ENCODE assay signal across 8 mouse cellular contexts in the genomic region with DNA sequence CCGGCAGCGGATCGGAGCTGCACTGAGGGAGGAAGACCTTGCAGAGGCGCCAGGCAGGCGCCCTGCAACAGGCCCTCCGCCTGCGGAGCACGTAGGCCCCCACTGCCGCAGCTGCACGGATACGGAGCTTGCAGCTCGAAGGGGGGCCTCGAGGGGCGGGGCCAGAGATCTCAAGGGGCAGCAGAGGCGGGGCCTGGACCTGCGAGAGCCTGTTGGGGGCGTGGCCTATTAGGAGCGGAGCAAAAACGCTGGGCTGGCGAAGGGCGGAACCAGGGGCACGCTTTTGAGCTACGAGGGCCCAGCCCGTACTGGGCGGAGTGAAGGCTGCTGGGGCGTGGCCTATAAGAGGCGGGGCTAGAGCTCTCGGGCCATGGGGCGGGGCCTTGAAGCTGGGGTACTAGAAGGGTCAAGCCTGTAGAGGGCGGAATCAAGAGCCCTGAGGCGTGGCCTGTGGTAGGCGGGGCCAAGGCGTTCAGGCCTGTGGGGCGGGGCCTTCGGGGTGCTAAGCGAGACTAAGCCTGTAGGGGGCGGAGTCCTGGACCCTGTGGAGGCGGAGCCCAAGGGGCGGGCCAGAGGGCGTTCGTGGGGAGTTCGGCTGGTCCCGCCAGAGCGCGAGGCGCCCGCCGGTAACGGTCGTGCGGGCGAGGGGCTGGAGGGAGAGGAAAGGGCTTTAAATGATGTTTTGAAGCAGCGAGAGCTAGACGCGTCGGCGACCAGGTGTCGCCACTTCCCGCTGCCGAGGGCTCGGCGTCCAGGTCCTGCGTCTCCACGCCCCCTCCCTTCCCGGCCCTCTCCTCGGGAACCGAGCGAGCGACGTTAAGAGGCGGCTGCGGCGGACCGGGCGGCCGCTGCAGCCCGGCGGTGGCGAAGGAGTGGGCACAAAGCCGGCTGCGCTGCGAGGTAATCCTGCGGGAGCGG. TPM values are rescaled to one million over a fixed set of nuclear protein-coding genes. Genes with fewer than 3 reads are reported as not detected.
DNase-seq lines count a peak whose midpoint lies in the region; ATAC-seq lines count a peak whose summit lies in the region.

No protein-coding gene starts in this region.

- H3K4me3 ChIP-seq in hindbrain, embryonic 15.5 days: peak overlapping the region; percentile 70

- peak overlapping the region; percentile 72 for H3K9ac ChIP-seq in hindbrain, embryonic 15.5 days

- peak overlapping the region; percentile 90 for H3K4me2 ChIP-seq in hindbrain, embryonic 15.5 days

- no peaks in the 10 kb centered on the region for H3K9me3 ChIP-seq in hindbrain, embryonic 15.5 days

- WGBS in hindbrain, embryonic 15.5 days: 0% methylated on average over 84 of the region's 84 CpGs

- H3K36me3 ChIP-seq in hindbrain, embryonic 15.5 days: no peaks in the 10 kb centered on the region

- DNase-seq in T-cell, adult 2 months (ENCODE audit: low spot score): peak; percentile 100
- peak; percentile 99 for DNase-seq in cerebellum, postnatal 36 days
- DNase-seq in frontal cortex, postnatal 36 days (ENCODE audit: low spot score in 2 of 2): peak; percentile 99
- peak; percentile 99 for DNase-seq in left cerebral cortex, adult 11 months (ENCODE audit: low spot score)
- peak; percentile 100 for DNase-seq in lung, postnatal 4 days
- DNase-seq in retina, postnatal 7 days (ENCODE audit: low read depth, low spot score): peak; percentile 99
- DNase-seq in urinary bladder, adult 2 months (ENCODE audit: low spot score): peak; percentile 99

- peak; percentile 96 for ATAC-seq in hindbrain, embryonic 15.5 days (ENCODE audit: low FRiP score, low read depth)

- H3K27me3 ChIP-seq in hindbrain, embryonic 15.5 days: no peaks in the 10 kb centered on the region

- H3K4me1 ChIP-seq in hindbrain, embryonic 15.5 days (replicated peaks): peaks cover 29% of the 10 kb centered on the region

- peak overlapping the region; percentile 82 for H3K27ac ChIP-seq in hindbrain, embryonic 15.5 days (replicated peaks)

RNA-seq across cellular contexts. Expression of a gene that starts 2.2 kb away (rescaled TPM):
- 40.7 and 46.1 TPM in 2 replicates for polyA plus RNA-seq in hindbrain, embryonic 15.5 days (2015; fragmentation: Nextera tagmentation; extraction: Ambion mirVana)
- 95.8 and 110 TPM in 2 replicates for polyA plus RNA-seq in urinary bladder, adult 2 months (2012; rRNA removed)

Comparison
In these comparisons a context has a peak if more than half of its experiments do, and no peak if none do; other contexts are left out.
1. Peak in every context shown above with its lines: DNase-seq, ATAC-seq, H3K4me3 ChIP-seq and H3K27ac ChIP-seq.